Mouse (Mus musculus) heart, adult 2 months (tissue): ENCODE measurements at regions not wholly inside any gene's neighbourhood (a gene's known extent, or its start where the extent isn't known, plus 50 kb on each side); places are given as distances from the start of the nearest gene placed in this dataset.

Source experiments
- CTCF ChIP-seq: fragments of 200-600 bp; IDR thresholded peaks from 2 replicates; pipeline ENCODE4 v1.8.1; 2022; ENCODE audit warnings: antibody characterized with exemption, mild to moderate bottlenecking, moderate library complexity
- EP300 ChIP-seq: fragments of 200-500 bp; IDR thresholded peaks from 2 replicates; pipeline ENCODE4 v1.6.1; 2011; ENCODE audit warnings: low read depth, low read length, control low read depth; ENCODE audit not compliant: insufficient read depth
- POLR2A ChIP-seq: fragments of 200-500 bp; IDR thresholded peaks from 2 replicates; pipeline ENCODE4 v1.6.1; 2011; ENCODE audit warnings: mild to moderate bottlenecking, low read depth, low read length, control low read depth; ENCODE audit not compliant: insufficient read depth

GRCm38 (mm10) chr10:19184886-19185285, 169.4 kb upstream of the Tnfaip3 start:
- TF ChIP-seq CTCF (no peak), POLR2A (no peak), EP300 (no peak)
